Mouse (Mus musculus): ENCODE results near the gene Dpf1.

GRCm38 (mm10) chr7:29304463-29305262 lies 912 bp downstream of the Dpf1 start:
- TF ChIP-seq POLR2A (IDR thresholded peaks at IDR 0.05; ENCODE audit: extremely low read depth, insufficient read depth, low read length): no peak
- no peak for TF ChIP-seq CTCF (IDR thresholded peaks at IDR 0.05; ENCODE audit: low read depth, low read length)

Measured in liver, adult 2 months (tissue).